Mouse (Mus musculus) stomach, postnatal 0 days (tissue): ENCODE measurements around the gene Atp5j.

Experiments used
- CTCF ChIP-seq: IDR thresholded peaks from 2 replicates; pipeline ENCODE4 v1.5.1; 2016; ENCODE audit warnings: antibody characterized with exemption, low read depth, mild to moderate bottlenecking, moderate library complexity
- EP300 ChIP-seq: optimal IDR thresholded peaks from 2 replicates; pipeline ENCODE3; 2016; ENCODE audit warnings: antibody characterized with exemption

GRCm38 (mm10) chr16:84875718-84876035 lies 40.3 kb upstream of the Atp5j start:
- TF ChIP-seq CTCF (no peak), EP300 (no peak)
